Mouse (Mus musculus) lung, postnatal 10 days (tissue): Measurements from ENCODE around the gene Slc25a44.
"Not testable (repeated sequence)": the region's sequence is repeated elsewhere in the genome, so short reads cannot be mapped to it uniquely, and the experiment has no call there.

ENCODE experiments used
- DNase-seq: peaks from one replicate; pipeline ENCODE4 v3.0.0; 2021

Gene Slc25a44

DNA sequence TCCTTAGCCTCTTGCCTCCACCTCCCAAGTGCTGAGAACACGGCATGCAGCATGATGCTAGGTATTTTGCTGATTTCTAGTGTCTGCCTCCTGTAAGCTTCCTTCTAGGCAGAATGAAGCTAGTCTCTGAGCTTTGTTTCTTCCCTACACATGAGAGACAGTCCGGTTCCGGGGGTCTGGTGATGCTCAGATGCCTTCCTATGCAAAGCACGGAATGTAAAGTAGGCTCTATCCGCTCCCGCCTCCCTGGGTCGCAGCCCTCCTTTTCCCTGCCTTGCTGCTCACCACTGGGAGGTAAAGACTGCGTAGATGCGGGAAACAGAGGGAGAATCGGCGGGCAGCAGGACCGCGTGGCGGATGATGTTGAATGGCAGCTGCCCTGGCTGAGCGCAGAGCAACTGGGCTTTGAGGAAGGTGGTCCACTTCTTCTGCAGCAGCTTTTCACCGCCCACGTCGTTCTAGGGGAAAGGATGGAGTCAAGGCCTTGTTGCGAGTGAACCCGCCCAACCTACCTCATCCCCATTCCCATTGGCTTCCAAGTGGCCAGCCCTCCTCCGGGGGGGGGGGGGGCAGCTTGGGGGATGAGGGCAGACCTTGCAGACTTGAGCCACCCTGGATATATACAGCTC lies 24.6 kb upstream of the Slc25a44 start:
- DNase-seq, result peak; percentile 54

DNA sequence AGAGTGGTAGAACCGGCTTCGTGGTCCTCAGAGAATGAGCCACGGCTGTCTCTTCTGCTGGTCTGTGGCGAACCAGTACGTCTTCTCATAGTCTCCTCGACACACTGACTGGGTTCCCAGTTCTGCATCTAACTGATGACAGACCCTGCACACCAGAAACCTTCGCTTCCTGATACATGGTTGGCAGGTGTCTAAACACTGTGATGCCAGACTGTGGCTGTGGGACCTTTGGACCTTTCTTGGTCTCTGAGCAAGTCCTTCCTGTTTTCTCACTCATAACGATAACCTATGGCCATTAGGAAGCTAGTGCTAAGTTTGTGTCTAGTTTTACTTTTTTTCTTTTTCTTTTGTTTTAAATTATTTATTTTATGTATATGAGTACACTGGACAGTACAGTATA lies 23.5 kb upstream of the Slc25a44 start:
- no peak for DNase-seq

DNA sequence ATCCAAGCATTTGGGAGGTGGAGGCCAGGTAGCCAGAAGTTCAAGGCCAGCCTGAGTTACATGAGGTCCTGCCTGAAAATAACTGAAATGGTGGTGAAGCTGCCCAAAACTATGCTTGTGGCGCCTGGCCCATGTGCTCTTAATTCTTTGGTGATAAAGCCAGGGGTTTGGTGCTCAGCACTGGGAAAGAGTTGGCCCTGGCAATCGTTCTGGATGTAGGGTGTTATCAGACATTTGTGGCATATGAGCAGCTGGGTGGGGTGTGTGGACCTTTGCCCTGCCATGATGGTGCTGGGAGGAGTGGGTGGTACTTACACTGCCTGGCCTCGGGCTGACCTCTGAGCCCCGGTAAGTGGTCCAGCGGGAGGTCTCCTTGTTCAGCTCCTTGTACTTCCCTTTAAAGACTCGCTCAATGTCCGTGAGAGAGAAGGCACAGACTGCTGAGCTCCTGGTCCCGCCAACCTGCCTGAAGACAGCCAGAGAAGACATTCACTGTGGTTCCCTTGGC lies 22.8 kb upstream of the Slc25a44 start:
- DNase-seq, result no peak

DNA sequence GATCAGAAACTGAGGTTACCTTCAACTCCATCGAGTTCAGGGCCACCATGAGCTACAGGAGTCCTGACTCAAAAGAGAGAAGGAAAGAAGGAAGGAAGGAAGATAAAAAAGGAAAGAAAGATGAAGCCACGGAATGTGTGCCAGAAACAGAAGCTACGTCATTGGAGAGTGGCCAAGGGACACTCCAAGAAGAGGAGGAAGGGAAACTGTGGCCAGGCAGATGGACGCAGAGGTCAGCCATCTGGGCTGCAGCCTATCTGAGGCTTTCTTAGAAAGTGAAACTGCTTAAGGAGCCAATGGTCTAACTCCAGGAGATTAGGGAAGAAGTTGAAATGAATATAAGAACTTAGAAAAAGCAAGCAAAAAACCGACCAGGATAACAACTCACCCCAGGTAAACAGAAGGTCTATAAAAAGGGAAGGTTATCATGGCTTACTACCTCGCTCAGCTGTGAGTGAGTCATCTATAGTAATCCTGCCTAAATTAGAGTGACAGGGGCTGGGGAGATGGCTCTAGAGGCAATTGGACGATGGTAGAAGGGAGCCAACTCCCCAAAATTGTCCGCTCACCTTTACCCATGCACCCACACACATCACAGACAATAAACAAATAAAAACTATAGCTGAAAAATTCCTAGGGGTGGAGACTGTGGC lies 21.7 kb upstream of the Slc25a44 start:
- no peak for DNase-seq

DNA sequence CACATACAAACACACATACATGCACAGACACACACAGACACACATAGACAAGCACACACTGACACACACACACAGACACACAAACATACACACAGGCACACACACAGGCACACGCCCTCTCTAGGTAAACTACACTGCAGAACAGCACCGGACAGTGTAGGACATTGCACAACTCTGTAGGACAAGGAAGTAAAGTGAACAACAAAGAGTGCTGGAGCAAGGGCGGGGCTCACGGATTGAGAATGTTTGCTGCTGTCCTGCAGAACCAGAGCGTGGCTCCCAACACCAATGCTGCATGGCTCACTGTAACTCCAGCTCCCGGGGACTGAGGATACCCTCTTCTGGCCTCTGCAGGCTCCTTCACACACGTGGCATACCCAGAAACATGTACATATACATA lies 17.9 kb upstream of the Slc25a44 start:
- peak; percentile 44 for DNase-seq

DNA sequence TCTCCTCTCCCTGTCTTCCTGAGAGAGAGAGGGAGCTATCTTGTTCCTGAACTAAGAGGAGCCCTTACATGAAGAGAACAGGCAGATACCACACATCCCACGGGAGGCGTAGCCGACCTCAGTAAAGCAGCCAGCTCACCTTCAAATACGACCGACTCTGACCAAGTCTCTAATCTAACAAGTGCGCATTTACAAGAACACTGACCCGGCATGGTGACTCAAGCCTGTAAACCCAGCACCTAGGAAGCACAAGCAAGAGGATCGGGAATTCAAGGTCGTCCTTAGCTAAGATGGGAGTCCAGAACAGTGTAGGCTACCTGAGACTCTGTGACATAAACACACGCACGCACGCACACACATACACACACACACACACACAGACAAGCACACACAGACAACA lies 17.5 kb upstream of the Slc25a44 start:
- DNase-seq, result no peak

DNA sequence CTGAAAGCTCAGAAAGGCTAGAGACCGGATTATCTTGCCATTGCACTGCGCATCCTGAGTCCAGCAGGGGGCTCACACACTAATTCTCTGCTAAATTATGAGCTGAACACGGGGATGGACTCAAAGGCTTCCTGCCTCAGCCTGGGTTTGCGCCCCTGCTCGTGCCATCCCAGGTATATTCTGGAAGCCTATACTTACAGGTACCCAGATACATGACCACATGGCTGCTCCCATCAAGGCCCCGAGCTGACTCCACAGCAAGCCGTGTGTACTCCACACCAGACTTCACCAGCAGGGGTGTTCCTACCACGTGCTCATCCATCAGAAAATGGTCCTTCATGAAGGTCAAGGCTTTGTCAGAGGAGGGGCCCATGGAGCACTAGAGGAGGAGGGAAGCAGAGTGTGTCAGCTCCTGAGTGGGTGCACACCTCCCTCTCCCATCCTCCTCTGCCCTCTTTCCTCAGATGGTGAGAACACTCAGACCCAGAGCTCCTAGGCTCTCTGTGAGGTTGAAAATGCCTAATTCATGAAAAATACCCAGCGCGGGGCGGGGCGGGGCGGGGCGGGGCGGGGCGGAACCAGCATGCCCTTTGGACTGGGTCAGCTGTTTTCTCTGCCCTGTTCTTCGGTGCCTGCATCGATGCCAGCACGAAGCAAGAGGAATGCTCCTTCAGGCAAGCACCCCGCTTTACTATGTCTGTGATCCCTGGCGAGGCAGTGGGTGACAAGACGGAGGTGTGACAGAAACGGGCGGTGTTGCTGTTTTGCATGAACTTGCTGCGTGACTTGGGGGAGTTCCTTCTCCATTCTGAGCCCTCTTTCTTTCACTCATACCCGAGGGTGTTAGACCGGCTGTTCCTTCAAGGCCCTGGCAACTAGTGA lies 15.8 kb upstream of the Slc25a44 start:
- peak; percentile 72 for DNase-seq

DNA sequence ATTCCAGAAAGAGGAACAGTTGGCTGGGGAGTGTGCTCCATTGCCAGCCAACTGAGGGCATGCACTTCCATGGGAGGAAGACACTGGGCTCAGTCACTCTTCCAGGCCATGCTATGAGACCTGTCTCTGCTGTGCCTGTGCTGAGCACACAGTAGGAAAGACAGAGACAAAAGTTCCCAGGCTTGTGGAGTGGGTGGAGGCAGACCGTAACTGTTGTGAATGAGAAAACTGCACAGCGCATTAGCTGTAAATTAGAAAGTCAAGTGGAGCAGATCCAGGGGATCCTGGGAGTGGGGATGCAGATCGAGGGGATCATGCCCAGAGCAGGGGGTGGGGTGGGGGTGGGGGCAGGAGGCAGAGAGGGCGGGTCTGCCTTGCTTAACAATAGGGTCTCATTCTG lies 14.6 kb upstream of the Slc25a44 start:
- DNase-seq, result no peak

DNA sequence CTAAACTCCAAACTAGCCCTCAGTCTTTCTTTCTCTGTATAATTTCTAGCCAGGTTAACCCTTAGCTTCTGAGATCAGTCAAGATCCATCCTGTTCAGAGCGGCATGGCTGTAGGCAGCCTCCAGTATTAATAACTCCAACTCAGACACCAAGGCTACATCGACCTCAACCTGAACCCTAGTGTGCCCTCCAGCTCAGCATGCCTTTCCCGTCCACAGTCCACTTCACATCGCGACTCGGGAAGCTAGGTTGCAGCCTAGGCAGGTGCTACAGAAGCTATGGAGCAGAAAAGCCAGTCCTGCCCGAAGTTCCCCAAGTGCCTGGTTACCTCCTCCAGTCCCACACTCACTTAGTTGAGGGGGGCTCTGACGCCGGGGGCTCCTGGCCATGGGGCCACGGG lies 12.5 kb upstream of the Slc25a44 start:
- DNase-seq, result no peak

DNA sequence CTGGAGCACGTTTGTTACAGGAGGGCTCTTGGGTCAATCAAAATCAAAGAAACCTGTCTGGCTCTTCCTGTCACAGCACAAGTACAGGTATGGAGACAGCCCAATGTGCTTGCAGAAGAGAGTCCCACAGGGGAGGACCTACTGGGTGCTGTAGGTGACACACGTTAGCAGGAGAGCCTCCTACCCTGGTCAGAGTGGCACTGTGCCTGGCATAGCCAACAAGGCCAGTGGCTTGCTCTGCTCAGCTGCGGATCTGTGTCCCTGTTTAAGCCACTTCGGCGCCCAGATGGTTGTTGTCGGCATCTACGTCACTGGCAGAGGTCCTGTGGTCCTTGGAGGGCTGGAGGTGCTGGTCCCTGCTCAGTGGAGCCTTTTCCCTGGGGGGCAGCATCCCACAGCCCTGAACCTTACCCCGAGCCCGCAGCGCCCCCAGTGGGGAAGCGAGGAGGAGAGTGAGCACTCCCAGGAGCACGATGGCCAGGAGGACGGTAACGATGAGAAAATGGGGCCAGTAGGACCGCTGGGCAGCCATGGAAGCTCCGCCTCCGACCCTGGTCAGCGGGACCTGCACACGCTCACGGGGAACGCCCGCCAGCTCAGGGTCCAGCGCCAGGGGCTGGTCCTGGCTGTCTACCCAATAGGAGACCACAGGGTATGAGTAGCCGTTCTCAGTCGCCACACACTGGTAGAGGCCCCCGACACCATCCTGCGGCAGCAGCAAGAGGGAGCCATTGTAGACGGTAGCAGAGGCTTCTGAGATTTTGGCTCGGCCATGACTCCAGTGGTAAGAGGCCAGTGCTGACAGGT lies 11.7 kb upstream of the Slc25a44 start:
- peak; percentile 82 for DNase-seq

DNA sequence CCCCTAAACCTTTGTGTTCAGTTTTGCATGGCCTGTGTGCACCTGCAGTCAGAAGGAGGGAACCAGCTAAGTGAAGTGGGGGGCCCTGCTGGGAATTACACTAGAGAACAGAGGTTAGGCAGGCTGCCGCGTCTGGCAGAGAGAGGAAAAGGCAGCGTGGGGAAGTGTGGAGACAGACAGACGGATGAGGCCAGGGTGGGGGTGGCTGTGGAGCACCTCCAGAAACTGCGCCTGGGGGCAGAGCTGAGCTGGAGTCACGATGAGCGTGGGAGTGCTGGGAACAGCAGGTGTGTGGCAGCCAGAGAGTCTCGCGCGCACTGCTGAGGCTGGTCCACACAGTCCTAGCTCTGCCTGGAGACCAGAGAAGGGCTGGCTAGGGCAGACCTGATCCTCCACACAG lies 10.6 kb upstream of the Slc25a44 start:
- no peak for DNase-seq

DNA sequence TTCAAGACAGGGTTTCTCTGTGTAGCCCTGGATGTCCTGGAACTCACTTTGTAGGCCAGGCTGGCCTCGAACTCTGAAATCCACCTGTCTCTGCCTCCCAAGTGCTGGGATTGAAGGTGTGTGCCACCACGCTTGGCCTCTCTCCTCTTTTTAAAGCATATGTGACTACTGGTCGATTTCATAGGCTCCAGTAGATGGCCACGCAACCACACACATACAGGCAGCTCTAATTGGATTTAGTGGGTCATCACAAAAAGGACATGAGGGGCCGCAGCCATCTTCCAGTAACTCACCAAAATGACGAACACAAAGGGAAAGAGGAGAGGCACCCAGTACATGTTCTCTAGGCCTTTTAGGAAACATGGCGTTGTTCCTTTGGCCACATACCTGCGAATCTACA lies 3.7 kb upstream of the Slc25a44 start:
- not testable (repeated sequence) for DNase-seq

DNA sequence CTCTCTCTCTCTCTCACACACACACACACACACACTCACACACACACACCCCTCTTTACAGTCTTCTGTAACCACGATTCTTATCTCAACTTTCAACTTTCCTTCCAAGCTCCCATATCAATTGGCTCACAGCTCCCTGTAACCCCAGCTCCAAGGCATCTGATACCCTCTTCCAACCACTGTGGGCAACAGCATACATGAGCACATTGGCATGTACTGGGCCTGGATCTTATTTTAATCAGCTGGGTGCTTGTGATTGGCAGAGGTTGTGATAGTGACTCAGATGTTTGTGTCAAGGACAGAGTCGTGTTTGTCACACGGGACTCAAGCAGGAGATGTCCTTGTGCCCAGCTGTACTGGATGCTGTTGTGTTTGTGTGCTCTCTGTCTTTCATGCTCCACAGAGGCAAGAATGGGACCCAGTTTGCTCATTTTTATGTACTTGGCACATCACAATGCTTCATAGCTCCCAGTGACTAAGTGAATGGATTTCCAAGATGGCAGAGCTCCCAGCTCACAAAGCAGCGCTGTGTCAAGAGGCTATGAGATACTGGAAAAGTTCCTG lies 2.5 kb upstream of the Slc25a44 start:
- DNase-seq, result no peak

DNA sequence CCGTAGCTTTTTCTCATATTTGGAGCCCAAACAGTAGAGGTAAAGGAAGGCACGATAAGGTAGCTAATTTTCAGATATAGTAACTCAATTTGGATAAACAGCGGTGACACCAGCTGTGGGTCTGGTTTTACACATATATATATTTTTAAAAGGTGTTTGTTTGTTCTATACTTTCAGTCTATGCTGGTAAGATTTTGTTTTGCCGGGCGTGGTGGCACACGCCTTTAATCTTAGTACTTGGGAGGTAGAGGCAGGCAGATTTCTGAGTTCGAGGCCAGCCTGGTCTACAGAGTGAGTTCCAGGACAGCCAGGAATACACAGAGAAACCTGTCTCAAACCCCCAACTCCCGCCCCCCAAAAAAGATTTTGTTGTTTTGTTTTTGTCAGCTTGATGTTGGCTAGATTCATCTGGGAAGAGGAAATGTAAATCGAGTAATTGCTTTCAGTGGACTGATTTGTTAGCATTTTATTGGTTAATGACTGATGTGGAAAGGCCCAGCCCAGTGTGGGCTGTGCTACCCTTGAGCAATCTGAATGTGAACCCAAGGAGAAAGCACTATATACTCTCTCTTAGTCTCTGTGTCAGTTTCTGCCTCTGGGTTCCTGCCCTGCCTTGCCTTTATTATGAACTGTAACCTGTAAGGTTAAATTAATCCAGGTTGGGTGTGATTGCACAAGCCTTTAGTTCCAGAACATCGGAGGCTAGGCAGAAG lies 925 bp upstream of the Slc25a44 start:
- no peak for DNase-seq

DNA sequence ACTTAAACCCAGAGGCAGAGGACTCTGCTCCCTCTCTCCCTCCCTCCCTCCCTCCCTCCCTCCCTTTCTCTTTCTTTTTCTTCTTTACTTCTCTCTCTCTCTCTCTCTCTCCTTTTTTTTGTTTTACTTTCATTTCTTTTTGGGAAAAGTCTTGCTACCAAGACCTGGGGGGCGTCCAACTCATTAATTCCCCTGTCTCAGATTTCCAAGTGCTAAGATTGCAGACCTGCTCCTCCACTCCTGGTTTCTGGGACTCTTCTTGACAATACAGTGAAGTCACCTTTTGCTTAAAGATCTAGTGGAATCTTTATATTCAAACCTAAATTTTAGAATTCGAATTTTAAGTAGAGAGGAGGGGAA lies 371 bp upstream of the Slc25a44 start:
- DNase-seq, result no peak

DNA sequence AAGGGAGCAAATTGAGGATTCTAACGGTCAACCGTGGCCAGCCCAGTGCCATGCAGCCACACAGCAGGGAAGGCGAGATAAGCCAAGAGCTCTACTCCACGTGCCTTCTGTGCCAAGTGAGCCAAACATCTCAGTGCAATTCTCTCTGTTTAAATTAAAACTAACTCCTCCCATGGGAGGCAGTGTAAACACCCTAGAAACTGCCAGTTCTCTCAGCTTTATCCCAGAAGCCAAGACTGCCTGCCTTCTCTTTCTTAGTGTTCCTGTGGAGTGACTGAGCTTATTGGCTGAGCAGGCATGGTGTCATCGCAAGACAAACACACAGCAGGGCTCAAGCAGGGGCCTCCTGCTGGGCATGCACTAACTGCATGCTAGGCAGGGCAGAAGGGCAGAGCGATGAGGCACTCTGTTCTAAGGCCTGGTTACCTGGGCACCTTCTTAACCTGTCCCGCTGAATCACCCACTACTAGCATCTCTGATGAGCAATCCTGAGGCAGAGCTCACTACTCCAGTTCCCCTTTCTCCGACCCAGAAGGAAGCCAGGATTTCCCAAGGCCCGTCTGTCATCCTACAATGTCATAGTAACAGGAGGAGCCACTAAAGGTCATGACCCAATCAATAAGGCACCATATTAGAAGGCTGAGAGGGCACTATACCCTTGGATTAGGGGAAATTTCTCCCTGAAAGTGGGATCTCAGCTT lies 2.8 kb downstream of the Slc25a44 start:
- peak; percentile 55 for DNase-seq

DNA sequence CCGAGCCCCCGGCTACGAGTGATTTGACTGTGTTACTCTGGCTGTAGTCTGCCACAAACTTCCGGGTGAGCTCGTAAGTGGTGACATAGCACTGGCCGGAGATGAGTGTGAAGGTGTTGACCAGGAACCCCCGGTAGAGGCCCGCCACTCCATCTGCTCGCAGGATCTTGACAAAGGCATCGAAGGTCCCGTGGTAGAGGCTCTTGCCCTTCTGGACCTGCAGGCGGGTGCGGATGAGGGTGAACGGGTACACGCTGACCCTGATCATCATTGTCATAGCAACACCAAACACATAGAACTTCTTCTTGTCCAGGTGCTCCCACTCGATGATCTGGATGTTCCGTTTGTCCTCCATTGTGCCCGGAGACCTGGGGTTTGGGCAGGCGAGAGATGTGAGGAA lies 4.2 kb downstream of the Slc25a44 start:
- DNase-seq, result no peak

DNA sequence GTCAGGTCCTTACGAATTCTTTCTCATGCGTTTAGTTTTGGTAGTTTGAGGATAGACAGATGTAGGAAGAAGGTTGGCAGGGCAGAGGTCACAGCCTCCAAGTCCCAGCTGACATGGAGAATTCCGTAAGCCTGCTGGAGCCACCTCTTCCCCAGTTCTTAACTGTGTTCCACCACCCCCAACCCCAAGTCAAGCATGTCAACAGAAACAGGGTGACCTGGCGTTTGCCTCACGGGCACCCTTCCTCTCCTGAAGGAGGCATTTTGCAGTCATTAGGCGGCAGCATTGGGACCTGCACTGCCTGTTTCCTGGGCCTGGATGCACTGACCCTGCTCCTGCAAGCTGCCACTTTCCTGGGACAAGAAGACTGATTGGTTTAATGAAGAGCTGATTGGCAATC lies 6.9 kb downstream of the Slc25a44 start:
- no peak for DNase-seq

DNA sequence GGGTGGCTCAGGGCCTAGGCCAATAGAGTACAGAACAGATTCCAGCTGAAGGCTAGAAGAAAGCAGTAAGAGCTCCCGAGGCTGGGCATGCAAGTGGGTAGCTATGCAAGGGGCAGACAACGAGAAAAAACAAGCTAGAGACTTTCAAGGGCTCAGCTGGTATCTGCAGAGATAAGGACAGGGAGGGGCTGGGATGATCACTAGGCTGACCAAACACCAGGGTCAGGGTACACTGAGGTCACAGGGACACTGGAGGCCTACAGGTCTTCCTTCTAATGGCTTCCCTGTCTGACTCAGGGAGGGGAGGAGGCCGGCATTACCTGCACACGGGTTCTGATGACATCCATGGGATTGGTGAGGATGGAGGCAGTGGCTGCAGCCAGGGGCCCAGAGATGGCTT lies 9.3 kb downstream of the Slc25a44 start:
- no peak for DNase-seq

DNA sequence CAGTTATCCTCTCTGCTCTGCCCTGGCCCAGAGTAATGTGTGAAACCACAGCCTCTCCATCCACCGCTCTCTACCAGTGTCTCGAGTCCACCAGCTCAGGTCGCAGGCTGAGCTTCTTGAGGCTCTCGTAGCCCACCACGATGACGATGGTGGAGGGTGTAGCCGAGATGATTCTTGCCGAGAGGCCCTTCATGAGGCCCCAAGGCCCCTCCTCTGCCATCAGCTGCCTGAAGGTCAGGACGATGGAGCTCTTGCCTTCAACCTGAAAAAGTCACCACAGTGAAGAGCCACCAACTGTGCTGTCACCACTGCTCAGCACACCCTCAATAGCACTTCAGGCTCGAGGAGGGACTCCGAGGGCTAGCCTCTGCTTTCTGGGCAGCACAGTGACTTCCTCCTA lies 12.3 kb downstream of the Slc25a44 start:
- DNase-seq, result no peak

DNA sequence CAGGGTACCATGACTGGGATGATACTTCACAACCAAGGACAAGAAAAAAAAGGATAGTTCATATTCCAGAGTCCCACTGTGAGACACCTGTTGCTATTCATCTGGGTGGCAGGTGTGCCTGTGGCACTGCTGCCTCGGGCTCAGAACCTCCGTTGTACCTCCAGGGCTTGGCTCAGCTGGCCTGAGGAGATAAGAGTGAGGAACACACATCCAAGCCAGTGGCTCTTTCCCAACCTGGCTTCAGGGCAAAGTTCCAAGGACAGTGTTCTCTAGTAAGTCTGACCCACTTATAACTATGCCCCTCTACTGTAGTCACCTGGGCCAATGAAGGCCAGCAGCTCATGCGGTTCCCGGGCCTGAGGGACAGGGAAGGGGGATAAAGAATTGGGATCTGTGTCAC lies 13.3 kb downstream of the Slc25a44 start:
- no peak for DNase-seq
